Mouse (Mus musculus) 3T3-L1 (cell line): ENCODE data around the gene Trim63.

ENCODE experiments used
- DNase-seq: peaks from one replicate; pipeline ENCODE4 v3.0.0-alpha.2; 2015; ENCODE audit warnings: low read depth, low spot score

Trim63 gene

DNA sequence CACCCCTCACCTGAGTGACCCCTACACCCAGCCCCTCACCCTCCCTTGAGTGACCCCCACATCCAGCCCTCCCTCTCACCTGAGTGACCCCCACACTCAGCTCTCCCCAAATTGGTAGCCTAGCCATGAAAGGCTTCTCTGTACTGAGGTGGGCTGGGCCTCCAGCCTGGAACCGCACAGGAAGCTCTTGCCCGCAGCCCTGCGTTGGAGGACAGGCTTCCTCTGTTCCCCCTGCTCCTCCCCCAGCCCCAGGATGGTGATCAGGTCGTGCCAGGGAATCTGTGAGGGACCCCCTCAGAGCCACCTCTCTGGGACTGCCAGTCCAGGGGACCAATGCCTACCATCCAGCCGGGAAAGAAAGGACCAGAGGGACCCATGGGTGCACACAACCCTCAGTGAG lies 50.4 kb downstream of the Trim63 start:
- DNase-seq: no peak

GRCm38 (mm10) chr4:134370649-134371221 lies 55.8 kb downstream of the Trim63 start:
- DNase-seq: no peak

DNA sequence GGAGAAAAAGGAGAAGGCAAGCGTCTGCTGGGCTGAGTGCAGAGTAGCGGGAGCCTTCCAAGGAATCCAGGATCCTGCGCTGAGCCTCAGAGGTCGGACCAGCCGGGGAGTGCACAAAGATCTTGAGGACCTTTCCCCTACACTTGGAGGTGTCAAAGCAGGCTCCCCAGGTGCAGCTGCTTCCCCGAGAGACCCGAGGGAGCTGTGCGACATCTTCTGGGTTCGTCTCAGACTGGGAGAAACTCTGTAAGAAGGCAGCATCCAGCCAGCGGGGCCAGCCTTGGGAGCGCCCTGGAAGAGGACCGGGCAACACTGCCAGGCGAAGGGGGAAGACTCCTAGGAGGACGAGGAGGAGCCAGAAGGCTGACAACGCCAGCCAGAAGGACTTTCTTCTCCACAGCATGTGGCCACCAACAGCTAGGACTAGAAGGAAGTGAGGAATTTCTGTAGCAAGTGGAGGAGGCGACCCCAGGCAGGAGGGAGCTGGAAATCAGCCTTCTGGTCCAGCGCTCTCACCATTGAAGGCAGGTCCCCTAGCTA lies 56.5 kb downstream of the Trim63 start:
- DNase-seq: no peak

- peak; percentile 53 for DNase-seq
Measured at GRCm38 (mm10) chr4:134372294-134372747, 57.4 kb downstream of the Trim63 start.

DNA sequence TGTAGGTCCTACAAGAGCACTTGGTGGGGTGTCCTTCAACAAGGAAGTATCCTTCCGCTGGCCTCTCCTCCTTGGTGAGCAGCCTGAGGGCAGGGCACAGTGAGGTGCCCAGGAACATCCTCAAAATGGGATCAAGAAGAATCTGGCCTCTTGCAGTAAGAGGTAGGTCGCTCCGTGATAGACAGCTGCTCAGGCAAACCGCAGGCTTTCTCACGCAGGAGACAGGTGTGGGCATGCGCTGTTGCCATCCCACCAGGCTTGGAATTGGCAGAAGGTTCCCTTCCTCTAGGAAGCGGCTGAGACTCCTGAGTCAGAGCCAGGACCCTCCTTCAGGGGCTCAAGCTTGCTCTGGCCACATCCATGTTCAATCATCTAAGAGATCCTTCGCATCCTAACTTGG lies 58.4 kb downstream of the Trim63 start:
- DNase-seq: no peak

DNA sequence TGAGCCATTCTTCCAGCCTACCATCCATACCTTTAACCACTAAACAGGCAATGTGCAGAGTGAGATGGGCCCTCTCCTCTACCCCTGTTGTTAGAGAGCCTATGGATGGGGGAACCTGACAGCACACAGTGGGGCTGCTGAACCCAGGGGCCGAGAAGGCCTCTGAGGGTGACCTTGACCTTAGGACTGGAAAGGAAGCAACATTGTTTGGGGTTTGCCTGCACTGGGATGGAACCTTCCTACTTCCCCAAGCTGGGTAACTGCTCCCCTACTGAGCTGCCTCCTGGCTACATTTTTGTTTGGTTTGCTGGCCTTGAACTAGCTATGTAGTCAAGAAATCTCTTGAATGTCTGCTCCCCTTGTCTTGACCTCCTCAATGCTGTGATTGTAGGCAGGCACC lies 59.4 kb downstream of the Trim63 start:
- no peak for DNase-seq

DNA sequence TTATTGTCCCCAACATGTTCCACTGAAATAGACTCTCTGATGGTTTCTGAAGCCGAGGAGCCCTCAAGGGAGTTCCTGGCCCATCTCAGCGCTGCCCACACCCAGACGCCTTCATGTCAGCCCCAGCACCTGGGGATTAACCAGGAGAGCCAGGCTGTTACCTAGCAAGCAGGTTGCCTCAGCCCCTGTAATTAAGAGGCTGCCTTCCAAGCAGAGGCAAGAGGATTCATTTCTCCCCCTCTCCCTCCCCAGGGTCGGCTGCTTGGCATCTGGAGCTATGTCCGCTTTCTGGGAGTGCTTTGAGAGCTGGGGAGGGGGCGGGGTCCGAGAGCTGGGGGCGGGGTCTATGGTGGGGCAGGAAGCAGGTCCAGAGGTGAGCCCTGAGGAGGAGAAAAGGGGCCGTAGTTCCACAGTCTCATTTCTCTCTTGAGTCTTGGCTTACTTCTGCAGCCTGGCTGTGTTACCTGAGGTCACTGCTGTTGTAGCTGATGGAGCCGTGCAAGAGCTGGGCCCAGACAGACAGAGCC lies 63.2 kb downstream of the Trim63 start:
- no peak for DNase-seq
